Mouse (Mus musculus): ENCODE measurements around the gene Ckap4. TPM values are rescaled to one million over a fixed set of nuclear protein-coding genes. Genes with fewer than 3 reads are reported as not detected.

The Ckap4 gene
- 47.5 and 74.3 TPM in 2 replicates for polyA plus RNA-seq (2012; rRNA removed)

DNA sequence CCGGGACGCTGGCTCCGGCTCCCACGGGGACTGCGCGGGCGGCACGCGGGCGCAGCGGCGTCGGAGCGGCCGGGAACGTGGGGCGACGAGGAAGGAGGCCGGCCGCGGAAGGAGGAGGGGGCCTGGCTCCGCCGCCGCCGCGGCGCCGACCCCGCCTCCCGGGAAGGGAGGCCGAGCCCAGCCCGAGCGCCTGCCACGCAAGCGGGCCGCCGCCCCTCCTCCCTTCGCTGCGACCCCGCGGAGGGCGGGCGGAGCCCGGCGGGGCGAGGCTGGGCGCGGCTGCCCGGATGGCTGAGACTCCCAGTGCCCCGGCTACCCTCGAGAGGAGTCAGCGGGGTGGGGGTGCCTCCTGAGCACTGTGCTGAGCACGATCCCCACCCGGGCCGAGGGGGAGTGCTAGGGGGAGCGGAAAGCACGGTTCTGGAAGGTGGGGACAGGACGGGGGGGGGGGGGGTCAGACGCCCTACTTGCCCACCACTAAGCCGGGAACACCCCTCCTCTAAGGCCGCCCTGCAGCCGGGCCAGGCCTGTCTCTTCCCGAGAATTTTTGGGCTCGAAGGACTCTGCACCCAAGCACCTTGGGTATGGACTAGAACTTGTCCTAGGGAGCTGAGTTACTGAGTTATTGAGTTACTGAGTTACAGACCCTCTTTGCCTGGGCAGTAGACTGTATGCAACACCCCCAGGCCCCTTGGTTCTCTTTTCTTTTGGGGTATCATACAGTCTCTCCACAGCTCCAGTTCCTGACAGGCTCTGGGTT is at the start of gene Ckap4:
Ckap4 (minus strand) TSS at position 151 of the 760 bp plus-strand sequence.

DNA sequence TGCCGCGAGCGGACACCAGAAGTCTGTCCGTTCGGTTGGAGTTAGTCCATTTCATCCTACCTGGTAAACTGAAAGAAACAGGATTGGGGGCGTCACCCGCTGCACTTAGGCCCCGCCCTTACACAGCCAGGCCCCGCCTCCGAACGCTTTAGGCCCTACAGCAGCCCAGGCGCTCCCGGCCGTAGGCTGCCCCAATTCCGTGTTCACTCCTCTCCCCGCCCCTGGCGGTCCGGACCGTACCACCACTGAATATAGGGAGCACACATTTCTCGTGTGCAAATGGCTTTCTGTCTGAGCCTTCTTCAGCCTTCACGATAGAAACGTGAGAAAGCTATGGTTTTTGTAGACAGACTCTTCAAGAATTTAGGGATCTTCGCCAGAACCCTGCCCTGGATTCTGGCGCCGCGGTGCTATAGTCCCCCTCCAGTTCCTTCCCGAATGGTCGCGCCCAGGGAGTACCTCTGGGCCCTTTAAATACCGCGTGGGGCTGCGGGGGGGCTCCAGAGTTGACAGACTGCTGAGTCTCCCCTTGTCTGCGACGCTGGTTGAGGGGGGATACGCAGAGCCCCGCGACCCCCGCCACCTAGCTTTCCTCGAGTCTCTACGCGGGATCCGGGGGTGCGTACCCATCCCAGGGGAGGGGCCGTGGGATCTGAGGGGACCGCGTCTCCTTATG is 42.7 kb upstream of the Ckap4 start, which contains the start of gene Tcp11l2:
Tcp11l2 (plus strand) TSS at position 232 of the 676 bp plus-strand sequence.

Other genes starting within 250 kb of the Ckap4 start
- 32.4 and 41.6 TPM in 2 replicates for gene Nuak1, start 93.5 kb downstream of the Ckap4 start, polyA plus RNA-seq (2012; rRNA removed)
- 12.6 and 13.2 TPM in 2 replicates for gene Tcp11l2, start 42.6 kb upstream of the Ckap4 start, polyA plus RNA-seq (2012; rRNA removed)
- gene Polr3b, start 88.2 kb upstream of the Ckap4 start, polyA plus RNA-seq (2012; rRNA removed): 13.1 TPM in 2 replicates
- gene Rfx4, start 222.0 kb upstream of the Ckap4 start, polyA plus RNA-seq (2012; rRNA removed): 20.3 and 20.4 TPM in 2 replicates

Measured in central nervous system, embryonic 14 days (tissue).